Mouse (Mus musculus): ENCODE measurements at regions not wholly inside any gene's neighbourhood (a gene's known extent, or its start where the extent isn't known, plus 50 kb on each side); places are given as distances from the start of the nearest gene placed in this dataset.
A peak's percentile ranks its signal among the peaks of the same experiment; 100 is the strongest.

DNA sequence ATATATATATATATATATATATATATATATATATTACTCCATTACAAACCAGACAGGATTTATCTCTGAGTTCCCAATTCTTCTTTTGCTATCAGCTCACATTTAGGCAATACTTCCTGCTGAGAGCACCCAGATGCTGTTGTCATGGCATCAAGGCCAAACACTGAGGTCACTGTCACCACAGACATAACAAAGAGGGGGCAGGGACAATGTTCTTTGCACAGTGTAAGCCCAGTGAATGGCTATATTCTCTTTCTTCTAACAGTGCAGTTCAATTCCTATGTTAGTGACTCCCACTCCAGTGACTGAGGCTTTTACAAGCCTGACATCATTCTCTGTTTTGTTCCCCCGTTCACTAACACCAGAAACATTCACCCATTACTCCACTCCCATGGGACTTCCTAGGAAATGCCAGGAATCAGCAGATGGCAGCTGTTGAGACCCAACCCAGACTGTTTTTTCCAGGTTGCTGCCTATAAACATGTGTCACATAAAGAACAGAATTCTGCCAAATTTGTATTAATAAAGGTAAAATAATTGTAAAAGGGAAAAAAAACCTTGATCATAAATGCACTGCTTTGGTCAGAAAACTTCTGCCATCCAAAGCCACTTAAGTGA is 289.5 kb downstream of the Slc22a22 start:
- DNase-seq: no peak

DNA sequence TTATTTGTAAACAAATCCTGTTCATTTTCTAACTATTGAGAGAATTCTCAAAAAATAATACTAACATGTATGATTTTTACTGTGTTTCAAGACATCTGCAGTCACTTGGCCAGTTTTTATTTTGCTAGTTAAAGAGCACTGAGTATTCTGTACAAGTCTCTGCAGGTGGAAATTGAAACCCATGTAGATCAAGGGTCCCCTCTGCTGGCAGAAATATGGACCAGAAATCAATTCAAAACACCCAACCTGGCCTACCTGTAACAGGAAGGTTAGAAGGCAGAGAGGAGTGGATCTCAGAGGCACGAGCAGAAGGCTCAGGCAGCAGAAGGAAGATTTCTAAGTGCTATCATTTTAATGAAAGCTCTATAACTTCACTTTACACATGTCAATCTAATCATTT is 298.3 kb downstream of the Slc22a22 start:
- peak; percentile 47 to 48 for DNase-seq

DNA sequence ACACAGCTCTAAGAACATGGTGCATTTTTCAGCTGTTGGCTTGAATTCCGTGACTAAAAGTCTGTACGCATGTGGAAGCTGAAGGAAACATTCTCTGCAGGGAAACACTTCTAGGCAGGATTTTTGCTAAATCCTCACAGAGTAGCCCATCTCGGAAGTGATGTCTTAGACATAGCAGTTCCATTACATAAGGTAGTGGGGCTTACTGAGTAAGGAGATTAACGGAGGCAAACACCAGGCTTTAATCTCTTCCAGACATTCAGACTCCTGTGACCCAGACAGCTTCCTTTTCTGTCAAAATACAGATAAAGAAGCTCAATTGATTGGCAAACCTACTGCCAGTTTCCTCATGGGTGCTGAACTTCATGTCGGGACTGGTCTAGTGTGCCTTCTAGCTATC is 304.7 kb downstream of the Slc22a22 start:
- no peak for DNase-seq

DNA sequence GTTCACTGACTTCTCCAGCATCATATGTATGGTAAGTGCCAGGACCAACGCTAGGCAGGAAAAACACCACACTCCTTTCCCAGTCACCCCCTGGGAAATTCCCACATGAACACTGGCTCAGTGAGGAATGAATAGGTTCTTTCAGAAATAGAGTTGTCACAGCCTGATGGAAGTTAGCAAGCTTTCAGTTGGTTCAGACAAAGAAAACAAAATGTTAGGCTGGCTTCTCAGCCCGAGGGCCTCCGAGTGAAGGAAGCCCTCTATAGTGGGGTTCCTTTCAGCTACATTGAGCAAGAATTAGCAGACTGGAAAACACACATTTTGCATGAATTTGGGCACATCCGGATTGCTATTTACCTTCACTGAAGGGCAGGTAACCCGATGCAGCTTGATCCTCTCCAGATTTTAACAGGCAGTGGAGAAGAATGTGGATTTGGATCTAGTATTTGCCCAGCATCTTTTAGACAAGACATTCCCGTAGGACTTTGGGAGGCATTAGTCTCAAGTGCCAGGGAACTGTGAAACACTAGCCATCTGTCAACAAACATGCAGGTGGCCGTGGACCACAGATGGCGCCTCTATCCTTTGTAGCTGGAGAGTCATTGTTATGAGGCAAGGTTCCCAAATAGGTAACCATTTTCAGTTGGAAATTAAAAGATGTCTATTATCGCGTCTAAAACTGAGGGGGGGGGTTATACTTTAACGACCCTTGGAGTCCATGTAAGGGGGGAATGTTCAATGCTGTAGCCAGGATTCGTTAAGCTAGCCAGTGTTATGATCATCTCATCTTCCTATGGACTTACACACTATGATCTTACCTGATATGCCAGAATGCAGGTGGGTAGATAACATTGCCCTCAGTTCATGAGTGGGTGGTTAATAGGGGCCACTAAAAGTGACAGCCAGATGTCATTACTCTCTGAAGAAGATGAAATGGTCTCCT is 314.8 kb downstream of the Slc22a22 start:
- DNase-seq: peak; percentile 75 to 82

DNA sequence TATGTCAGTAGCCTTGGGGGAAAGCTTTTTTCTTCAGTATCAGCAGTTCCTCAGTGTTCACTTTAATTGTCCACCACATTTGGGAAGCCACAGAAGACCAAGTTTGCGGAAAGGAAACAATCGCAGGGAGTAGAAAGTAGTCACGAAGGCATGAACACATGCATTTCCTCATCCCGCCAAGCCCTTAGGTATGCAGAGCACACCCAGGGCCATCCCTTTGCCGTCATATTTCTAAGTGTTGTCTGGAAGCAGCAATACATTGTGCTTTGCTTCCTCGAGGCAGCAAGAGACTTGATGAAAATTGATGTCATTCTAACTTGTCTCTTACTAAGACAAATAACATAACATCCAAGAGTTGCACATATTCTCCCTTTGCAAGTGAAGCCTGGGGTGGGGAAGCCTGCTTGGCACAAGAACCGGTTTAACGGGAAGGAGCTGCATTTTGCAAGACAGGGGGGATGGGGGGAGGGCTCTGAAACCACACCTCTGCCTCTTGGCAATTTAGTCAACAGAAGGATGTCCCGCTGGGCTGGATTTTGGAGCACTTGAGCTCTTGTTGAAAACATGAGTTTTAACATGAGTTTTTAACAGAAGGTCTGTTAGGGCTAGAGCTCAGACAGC is 337.2 kb downstream of the Slc22a22 start:
- peak; percentile 30 to 38 for DNase-seq

DNA sequence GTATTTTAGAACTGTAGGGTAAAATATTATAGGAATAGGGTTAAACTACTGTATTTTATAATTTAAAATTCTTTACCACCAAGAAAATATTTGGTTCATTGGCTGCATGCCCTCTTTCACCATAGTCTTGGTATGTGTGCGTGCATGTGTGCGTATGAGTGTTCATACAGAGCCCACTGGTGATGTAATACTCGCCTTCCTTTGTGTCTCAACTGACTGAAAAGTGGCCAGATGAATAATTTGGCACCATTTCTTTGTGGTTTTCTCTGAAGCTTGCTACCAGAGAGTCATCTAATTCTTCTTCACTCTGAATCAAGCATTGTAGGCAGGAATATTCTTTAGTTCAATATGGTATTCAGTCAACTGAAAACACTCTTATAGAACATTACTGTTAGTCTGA is 372.7 kb downstream of the Slc22a22 start:
- DNase-seq: no peak

DNA sequence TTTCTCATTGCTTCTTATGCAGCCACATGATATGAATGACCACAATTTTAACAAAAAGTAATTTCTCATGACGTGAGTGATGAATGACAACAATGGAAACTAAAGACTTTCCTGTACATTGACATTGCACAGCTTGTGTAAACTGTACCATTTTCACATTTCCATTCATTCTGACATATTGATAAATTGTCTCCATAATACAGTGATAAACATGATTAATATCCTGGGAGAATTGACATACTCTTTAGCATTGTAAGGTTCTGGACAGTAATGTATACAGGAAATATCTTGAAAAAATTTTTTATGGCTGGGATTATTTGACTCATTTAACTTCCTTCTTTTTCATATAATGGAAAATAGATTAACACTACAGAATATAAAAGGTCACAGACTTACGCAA is 380.1 kb downstream of the Slc22a22 start:
- no peak for DNase-seq

DNA sequence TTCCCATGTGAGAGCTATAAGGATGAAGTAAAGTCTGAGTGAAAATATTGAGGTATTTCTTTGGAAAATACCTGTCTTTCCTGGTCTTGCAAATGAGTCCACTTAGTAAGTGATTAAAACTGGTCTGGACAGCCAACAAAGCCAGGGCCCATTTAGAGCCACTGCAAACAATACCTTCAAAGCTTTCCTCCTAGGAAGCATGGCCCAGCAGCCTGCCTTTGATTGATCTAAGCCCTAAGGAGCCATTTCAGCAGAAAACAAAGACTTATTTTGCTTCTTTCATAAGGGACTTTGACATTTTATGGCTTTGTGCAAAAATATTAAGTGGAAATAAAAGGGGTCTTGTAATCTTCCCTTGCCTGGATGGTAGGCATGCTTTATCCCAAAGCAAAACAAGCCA is 397.6 kb downstream of the Slc22a22 start:
- no peak for DNase-seq

DNA sequence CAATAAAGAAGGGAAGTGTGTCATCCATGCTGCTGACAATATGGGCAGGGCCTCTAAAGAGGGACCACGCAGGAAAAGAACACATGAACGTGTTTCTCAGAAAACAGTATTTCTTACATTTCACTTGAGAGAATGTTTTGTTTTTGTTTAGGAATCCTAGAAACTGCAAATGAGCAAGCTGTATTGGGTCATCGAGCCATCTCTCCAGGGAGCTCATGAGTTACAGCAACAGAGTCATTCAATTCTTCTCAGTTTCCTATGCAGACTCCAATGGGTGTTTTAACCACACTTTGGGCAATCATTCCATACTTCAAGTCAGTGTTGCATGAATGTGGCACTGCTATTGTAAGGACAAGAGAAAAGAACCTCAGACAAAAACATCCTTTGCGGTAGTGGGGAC is 403.6 kb downstream of the Slc22a22 start:
- DNase-seq: no peak

DNA sequence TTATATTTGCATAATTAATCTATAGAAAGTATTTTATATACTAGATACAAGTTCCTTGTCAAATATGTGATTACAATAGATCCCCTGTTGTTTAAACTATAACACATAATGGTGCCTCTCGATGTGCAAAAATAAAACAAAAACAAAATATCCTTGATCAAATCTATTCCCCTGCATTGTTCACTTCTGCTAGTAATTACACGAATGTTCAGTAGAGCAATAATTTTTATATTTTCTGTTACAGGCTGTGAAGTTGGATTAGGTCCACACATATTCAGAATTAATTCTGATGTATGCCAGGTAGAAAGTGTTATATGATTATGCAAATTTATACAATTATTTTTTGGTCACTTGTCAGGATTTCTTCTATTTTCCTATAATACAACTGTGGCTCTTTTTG is 415.9 kb downstream of the Slc22a22 start:
- no peak for DNase-seq

DNA sequence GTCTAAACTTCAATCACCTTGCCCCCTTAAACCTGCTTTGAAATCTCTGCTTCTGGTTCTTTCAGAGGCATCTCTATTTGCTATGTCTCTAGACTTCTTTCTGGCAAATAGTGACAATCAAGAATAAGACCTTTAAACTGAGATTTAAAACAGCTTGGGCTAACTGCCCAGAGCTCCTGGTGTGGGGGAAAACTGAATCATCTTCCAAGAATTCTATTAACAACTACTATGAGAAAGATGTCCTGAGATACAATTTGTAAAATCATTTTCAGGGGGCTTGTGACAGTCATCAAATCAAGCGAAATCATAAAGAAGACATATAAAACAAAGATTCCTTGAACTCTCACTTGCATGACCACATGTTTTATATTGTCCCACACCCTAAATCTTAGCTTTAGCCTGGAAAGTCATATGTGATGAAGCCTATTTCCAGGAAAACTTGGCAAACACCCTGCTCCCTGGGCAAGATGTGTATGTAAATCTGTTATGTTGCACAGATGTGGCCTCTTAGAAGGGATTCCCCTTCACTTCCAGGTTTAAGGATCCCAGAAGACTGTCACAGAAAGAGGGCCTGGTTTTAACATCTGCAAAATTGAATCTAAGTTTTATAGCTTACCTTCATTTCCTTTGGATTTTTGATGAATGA is 417.8 kb downstream of the Slc22a22 start:
- no peak for DNase-seq

DNA sequence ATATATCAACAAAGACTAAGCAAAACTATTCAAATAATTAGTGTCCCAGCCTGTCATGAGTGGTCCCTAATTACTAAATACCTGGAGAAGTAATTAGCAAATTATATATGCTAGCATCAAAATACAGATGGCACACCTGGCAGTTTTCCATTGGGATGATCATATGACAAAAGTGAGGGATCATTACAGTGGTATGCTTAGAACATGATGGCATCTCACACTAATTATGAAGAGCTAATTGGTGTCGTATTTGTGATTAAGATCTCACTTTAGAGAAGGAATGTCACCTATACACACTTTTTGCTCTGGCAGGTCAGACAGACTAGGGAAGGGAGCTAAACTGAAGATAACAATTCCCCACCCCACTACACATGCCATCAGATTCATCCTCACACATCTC is 425.1 kb downstream of the Slc22a22 start:
- no peak for DNase-seq

DNA sequence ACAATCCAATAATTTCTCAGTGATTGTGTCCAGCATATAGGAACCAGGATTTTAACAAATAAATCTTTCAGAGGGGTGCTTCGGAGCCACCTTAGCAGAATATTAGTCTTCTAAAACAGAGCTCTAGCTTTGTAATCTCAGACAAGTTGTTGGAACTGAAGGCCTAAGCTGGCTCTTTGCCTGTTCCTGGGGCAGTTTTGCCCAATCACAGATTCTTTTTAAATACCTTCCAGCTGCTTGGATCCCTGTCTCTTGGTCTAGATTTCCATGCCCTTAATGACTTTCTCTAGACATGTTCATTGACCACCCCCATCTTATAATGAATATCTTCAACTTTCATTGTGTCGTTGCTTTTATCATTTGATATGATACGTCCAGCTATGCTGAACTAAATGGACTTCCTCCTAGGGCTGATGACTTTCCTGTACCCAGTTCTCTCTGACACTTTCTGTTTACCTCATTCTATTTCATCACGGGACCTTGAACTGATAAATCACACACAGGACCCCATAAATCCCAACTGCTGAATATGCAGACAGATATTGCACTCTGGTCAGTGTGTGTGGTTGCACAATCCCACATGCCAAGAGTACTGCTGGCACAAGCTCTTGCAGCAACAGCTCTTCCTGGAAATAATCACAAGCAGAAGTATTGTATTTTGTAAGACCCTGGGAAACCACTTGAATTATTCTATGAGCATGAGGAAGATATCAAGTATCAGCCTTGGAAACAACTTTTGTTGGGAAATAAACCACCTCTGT is 440.4 kb downstream of the Slc22a22 start:
- no peak for DNase-seq

DNA sequence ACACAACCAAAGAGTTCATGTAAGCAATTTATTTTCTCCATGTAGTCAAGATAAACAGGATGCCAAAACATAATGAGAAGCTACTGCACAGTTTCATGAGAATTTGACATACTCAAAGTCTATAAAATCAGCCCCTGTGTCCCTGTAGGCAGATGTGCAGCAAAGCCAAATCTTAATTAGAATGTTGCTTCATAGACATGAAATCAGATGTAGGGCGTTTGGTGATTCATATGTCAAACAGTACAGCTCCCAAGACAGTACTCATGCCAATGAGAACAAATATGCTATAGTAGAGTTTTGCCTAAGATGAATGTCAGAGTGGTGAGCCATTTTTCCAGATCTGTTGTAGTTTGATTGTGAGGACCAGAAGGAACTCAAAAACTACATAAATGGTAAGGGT is 444.4 kb downstream of the Slc22a22 start:
- DNase-seq: no peak

Measured in cerebellum, postnatal 14 days (tissue).